Mouse (Mus musculus) stomach, embryonic 15.5 days (tissue): ENCODE data around the gene Cdc26. TPM values are rescaled to one million over a fixed set of nuclear protein-coding genes. Genes with fewer than 3 reads are reported as not detected.

Source experiments
- ATAC-seq: fragments of 200-750 bp; cut with Nextera tagmentation; 2 replicates; pipeline ENCODE4 v1.8.0; 2017; ENCODE audit warnings: low read depth, moderate number of reproducible peaks, moderate TSS enrichment; ENCODE audit not compliant: insufficient read depth, low FRiP score
- H3K27ac ChIP-seq: fragments of 300-500 bp; sonication (generic); 2 replicates; pipeline ENCODE4 v1.5.1; 2015; ENCODE audit warnings: mild to moderate bottlenecking, inconsistent platforms
- H3K27me3 ChIP-seq: fragments of 300-500 bp; sonication (generic); replicated peaks from 2 replicates; pipeline ENCODE4 v1.6.1; 2015; ENCODE audit warnings: inconsistent platforms
- H3K36me3 ChIP-seq: fragments of 300-500 bp; sonication (generic); 2 replicates; pipeline ENCODE4 v1.6.1; 2015; ENCODE audit warnings: inconsistent platforms
- H3K4me1 ChIP-seq: fragments of 300-500 bp; sonication (generic); 2 replicates; pipeline ENCODE4 v1.6.1; 2015; ENCODE audit warnings: inconsistent platforms
- H3K4me2 ChIP-seq: fragments of 300-500 bp; sonication (generic); 2 replicates; pipeline ENCODE4 v1.6.1; 2015; ENCODE audit warnings: mild to moderate bottlenecking, inconsistent platforms
- H3K4me3 ChIP-seq: fragments of 300-500 bp; sonication (generic); replicated peaks from 2 replicates; pipeline ENCODE4 v1.5.1; 2015; ENCODE audit warnings: inconsistent platforms
- H3K9ac ChIP-seq: fragments of 300-500 bp; sonication (generic); 2 replicates; pipeline ENCODE4 v1.6.1; 2015; ENCODE audit warnings: inconsistent platforms
- H3K9me3 ChIP-seq: fragments of 300-500 bp; sonication (generic); 2 replicates; pipeline ENCODE4 v1.6.1; 2016; ENCODE audit warnings: inconsistent platforms
- WGBS: fragments of 180-500 bp; shearing (Covaris S2); methylation state at CpG from one replicate; pipeline ENCODE4 v1.1.7; 2015; 5-methylcytosine and 5-hydroxymethylcytosine counted together
- polyA plus RNA-seq: library from polyadenylated mRNA; unstranded; fragments of >200 nt; fragmentation: Nextera tagmentation; extraction: Ambion mirVana; gene quantifications from 2 replicates; pipeline ENCODE4 v1.2.1, GENCODE M21; 2015

The Cdc26 gene
- polyA plus RNA-seq, 1 experiment from 2014 or later, result 146 TPM

- no peak overlapping the region for H3K9ac ChIP-seq
- no peaks in the 10 kb centered on the region for H3K9me3 ChIP-seq
- H3K36me3 ChIP-seq, result peaks cover 52% of the 10 kb centered on the region
- no peaks in the 10 kb centered on the region for H3K4me1 ChIP-seq
- H3K27me3 ChIP-seq, result no peaks in the 10 kb centered on the region
- H3K4me2 ChIP-seq, result no peak overlapping the region
- WGBS, result 90% methylated on average over 1 of the region's 1 CpGs
- no peak for ATAC-seq
- H3K27ac ChIP-seq, result no peak overlapping the region
- no peak overlapping the region for H3K4me3 ChIP-seq
These were observed 12.6 kb downstream of the Cdc26 start for GRCm38 (mm10) chr4:62395806-62396205.

GRCm38 (mm10) chr4:62393459-62393858 is 15.0 kb downstream of the Cdc26 start:
- Histone ChIP-seq H3K4me3 (no peak overlapping the region), H3K4me2 (no peak overlapping the region), H3K27ac (no peak overlapping the region), H3K36me3 (peaks cover 42% of the 10 kb centered on the region), H3K9me3 (no peaks in the 10 kb centered on the region), H3K27me3 (no peaks in the 10 kb centered on the region), H3K4me1 (no peaks in the 10 kb centered on the region), H3K9ac (no peak overlapping the region)
- 73% methylated on average over 6 of the region's 6 CpGs for WGBS
- ATAC-seq, result no peak

GRCm38 (mm10) chr4:62391892-62392291 is 16.6 kb downstream of the Cdc26 start:
- 84% methylated on average over 7 of the region's 7 CpGs for WGBS
- no peak for ATAC-seq
- H3K27ac ChIP-seq, result no peak overlapping the region
- no peak overlapping the region for H3K4me3 ChIP-seq
- H3K9me3 ChIP-seq, result no peaks in the 10 kb centered on the region
- H3K4me2 ChIP-seq, result no peak overlapping the region
- peaks cover 41% of the 10 kb centered on the region for H3K36me3 ChIP-seq
- H3K4me1 ChIP-seq, result no peaks in the 10 kb centered on the region
- no peak overlapping the region for H3K9ac ChIP-seq
- no peaks in the 10 kb centered on the region for H3K27me3 ChIP-seq

- no peak overlapping the region for H3K9ac ChIP-seq
- ATAC-seq, result peak; percentile 36; the same call in 1 of the 2 replicates
- H3K4me1 ChIP-seq, result no peaks in the 10 kb centered on the region
- H3K4me3 ChIP-seq, result no peak overlapping the region
- H3K27ac ChIP-seq, result 0 out of 2 replicates have a peak overlapping the region, but pooled peaks have one; percentile 3
- no peak overlapping the region for H3K4me2 ChIP-seq
- no peaks in the 10 kb centered on the region for H3K27me3 ChIP-seq
- H3K9me3 ChIP-seq, result no peaks in the 10 kb centered on the region
- WGBS, result 70% methylated on average over 5 of the region's 5 CpGs
- H3K36me3 ChIP-seq, result peaks cover 39% of the 10 kb centered on the region
These were observed 18.6 kb downstream of the Cdc26 start for GRCm38 (mm10) chr4:62389592-62390512.

GRCm38 (mm10) chr4:62385439-62385838 is 23.0 kb downstream of the Cdc26 start:
- H3K9me3 ChIP-seq, result no peaks in the 10 kb centered on the region
- H3K27ac ChIP-seq, result no peak overlapping the region
- H3K4me3 ChIP-seq, result no peak overlapping the region
- no peak overlapping the region for H3K9ac ChIP-seq
- H3K36me3 ChIP-seq, result peaks cover 23% of the 10 kb centered on the region
- no peaks in the 10 kb centered on the region for H3K27me3 ChIP-seq
- WGBS, result 89% methylated on average over 7 of the region's 7 CpGs
- no peak for ATAC-seq
- 0 out of 2 replicates have a peak, but pooled peaks cover 4% of the 10 kb centered on the region for H3K4me1 ChIP-seq
- no peak overlapping the region for H3K4me2 ChIP-seq

- no peak for ATAC-seq
- Histone ChIP-seq H3K4me2 (no peak overlapping the region), H3K9ac (no peak overlapping the region), H3K4me3 (no peak overlapping the region), H3K27ac (no peak overlapping the region), H3K4me1 (0 out of 2 replicates have a peak, but pooled peaks cover 4% of the 10 kb centered on the region), H3K36me3 (peaks cover 21% of the 10 kb centered on the region; the same call in 1 of the 2 replicates), H3K9me3 (no peaks in the 10 kb centered on the region), H3K27me3 (no peaks in the 10 kb centered on the region)
- WGBS, result 46% methylated on average over 1 of the region's 1 CpGs
These were observed 24.3 kb downstream of the Cdc26 start for GRCm38 (mm10) chr4:62384159-62384558.

GRCm38 (mm10) chr4:62383752-62384151 is 24.7 kb downstream of the Cdc26 start:
- H3K4me2 ChIP-seq, result no peak overlapping the region
- H3K27ac ChIP-seq, result no peak overlapping the region
- no peak overlapping the region for H3K9ac ChIP-seq
- 0 out of 2 replicates have a peak, but pooled peaks cover 4% of the 10 kb centered on the region for H3K4me1 ChIP-seq
- ATAC-seq, result 0 out of 2 replicates have a peak, but pooled peaks have one; percentile 18
- H3K36me3 ChIP-seq, result peaks cover 21% of the 10 kb centered on the region
- no peaks in the 10 kb centered on the region for H3K9me3 ChIP-seq
- H3K27me3 ChIP-seq, result no peaks in the 10 kb centered on the region
- WGBS, result 53% methylated on average over 7 of the region's 7 CpGs
- H3K4me3 ChIP-seq, result no peak overlapping the region

GRCm38 (mm10) chr4:62383207-62383606 is 25.2 kb downstream of the Cdc26 start:
- no peak overlapping the region for H3K27ac ChIP-seq
- no peak for ATAC-seq
- H3K4me2 ChIP-seq, result no peak overlapping the region

GRCm38 (mm10) chr4:62379724-62380381 is 28.6 kb downstream of the Cdc26 start:
- Histone ChIP-seq H3K4me3 (no peak overlapping the region), H3K27me3 (no peaks in the 10 kb centered on the region), H3K4me2 (no peak overlapping the region), H3K27ac (no peak overlapping the region), H3K9ac (no peak overlapping the region), H3K4me1 (0 out of 2 replicates have a peak, but pooled peaks cover 4% of the 10 kb centered on the region), H3K36me3 (peaks cover 3% of the 10 kb centered on the region; the same call in 1 of the 2 replicates), H3K9me3 (no peaks in the 10 kb centered on the region)
- 72% methylated on average over 9 of the region's 9 CpGs for WGBS
- ATAC-seq, result no peak

More at GRCm38 (mm10) chr4:62383207-62383606, 25.2 kb downstream of the Cdc26 start:
- H3K4me3 ChIP-seq, result no peak overlapping the region
- H3K4me1 ChIP-seq, result 0 out of 2 replicates have a peak, but pooled peaks cover 4% of the 10 kb centered on the region
- H3K9ac ChIP-seq, result no peak overlapping the region
- 85% methylated on average over 6 of the region's 6 CpGs for WGBS
- no peaks in the 10 kb centered on the region for H3K9me3 ChIP-seq
- H3K27me3 ChIP-seq, result no peaks in the 10 kb centered on the region
- peaks cover 15% of the 10 kb centered on the region for H3K36me3 ChIP-seq

GRCm38 (mm10) chr4:62376123-62376522 is 32.3 kb downstream of the Cdc26 start:
- no peak overlapping the region for H3K27ac ChIP-seq
- H3K36me3 ChIP-seq, result no peaks in the 10 kb centered on the region; the same call in 1 of the 2 replicates
- H3K4me1 ChIP-seq, result no peaks in the 10 kb centered on the region
- no peaks in the 10 kb centered on the region for H3K9me3 ChIP-seq
- 86% methylated on average over 2 of the region's 2 CpGs for WGBS
- H3K4me3 ChIP-seq, result no peak overlapping the region
- H3K9ac ChIP-seq, result no peak overlapping the region
- no peak for ATAC-seq
- H3K27me3 ChIP-seq, result no peaks in the 10 kb centered on the region
- no peak overlapping the region for H3K4me2 ChIP-seq

GRCm38 (mm10) chr4:62374342-62374741 is 34.1 kb downstream of the Cdc26 start:
- H3K4me2 ChIP-seq, result no peak overlapping the region
- 62% methylated on average over 4 of the region's 4 CpGs for WGBS

GRCm38 (mm10) chr4:62373668-62374067 is 34.8 kb downstream of the Cdc26 start:
- no peak for ATAC-seq
- H3K4me3 ChIP-seq, result no peak overlapping the region
- H3K9me3 ChIP-seq, result no peaks in the 10 kb centered on the region
- no peaks in the 10 kb centered on the region; the same call in 1 of the 2 replicates for H3K36me3 ChIP-seq
- 48% methylated on average over 7 of the region's 7 CpGs for WGBS
- H3K9ac ChIP-seq, result no peak overlapping the region
- H3K4me2 ChIP-seq, result no peak overlapping the region
- H3K27ac ChIP-seq, result no peak overlapping the region
- no peaks in the 10 kb centered on the region for H3K27me3 ChIP-seq
- H3K4me1 ChIP-seq, result no peaks in the 10 kb centered on the region

More at GRCm38 (mm10) chr4:62374342-62374741, 34.1 kb downstream of the Cdc26 start:
- H3K27ac ChIP-seq, result no peak overlapping the region
- H3K27me3 ChIP-seq, result no peaks in the 10 kb centered on the region
- H3K9me3 ChIP-seq, result no peaks in the 10 kb centered on the region
- H3K4me3 ChIP-seq, result no peak overlapping the region
- no peaks in the 10 kb centered on the region; the same call in 1 of the 2 replicates for H3K36me3 ChIP-seq
- ATAC-seq, result no peak
- no peak overlapping the region for H3K9ac ChIP-seq
- no peaks in the 10 kb centered on the region for H3K4me1 ChIP-seq
